Mouse (Mus musculus): ENCODE measurements at regions not wholly inside any gene's neighbourhood (a gene's known extent, or its start where the extent isn't known, plus 50 kb on each side); places are given as distances from the start of the nearest gene placed in this dataset.

- DNase-seq, result no peak
Measured at GRCm38 (mm10) chr13:71481205-71481604, 482.3 kb downstream of the Irx1 start.

DNA sequence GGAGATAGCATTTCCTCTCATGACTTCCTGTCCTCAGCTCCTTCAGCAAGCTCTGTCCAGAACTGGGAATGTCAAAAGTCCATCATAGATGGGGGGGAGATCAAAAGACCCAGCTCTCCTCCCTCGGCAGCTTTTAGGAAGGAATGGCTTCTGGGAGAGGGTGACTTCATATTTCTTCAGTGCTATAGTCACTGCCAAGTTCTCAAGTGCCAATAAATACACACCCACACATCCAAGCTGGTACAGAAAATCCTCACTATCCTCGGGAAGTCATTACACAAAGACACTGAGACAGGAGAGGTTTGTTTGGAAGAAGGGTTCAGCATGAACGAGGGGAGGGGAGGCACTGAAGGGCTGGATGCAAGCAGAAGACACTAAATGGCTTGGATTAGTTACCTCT is 502.0 kb downstream of the Irx1 start:
- no peak for DNase-seq

DNA sequence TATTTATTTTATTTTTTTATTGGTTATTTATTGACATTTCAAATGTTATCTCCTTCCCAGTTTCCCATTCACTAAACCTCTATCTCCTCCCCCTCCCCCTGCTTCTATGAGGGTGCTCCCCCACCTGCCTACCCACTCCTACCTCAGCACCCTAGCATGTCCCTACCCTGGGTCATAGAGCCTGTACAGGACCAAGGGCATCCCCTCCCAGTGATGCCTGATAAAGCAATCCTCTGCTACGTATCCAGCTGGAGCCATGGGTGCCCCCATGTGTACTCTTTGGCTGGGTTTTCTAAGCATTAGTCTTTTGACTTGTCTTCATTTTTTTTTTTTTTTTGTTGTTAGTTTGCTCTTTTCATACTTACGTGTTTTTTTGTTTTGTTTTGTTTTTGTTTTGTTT is 502.9 kb downstream of the Irx1 start:
- no peak for DNase-seq

DNA sequence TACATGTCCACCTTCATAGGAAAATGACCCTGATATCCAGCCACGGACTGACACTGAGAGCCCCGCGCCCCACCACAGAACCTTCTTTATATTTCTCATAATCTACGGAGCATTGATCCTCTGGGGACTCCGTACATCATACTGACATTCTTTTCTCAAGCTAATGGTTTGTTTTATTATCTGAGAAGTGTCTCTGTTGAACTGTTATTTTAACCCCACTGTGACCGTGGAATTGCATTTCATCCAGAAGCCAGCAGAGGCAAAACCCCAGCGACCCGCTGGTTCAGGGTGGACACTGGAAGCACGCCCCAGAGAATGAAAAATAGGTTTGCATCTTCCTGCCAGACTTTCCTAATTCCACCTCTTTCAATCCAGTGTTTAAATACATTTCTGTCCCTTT is 503.4 kb downstream of the Irx1 start:
- DNase-seq, result no peak

GRCm38 (mm10) chr13:71459022-71459536 is 504.4 kb downstream of the Irx1 start:
- no peak for DNase-seq

GRCm38 (mm10) chr13:71458061-71458935 is 505.2 kb downstream of the Irx1 start:
- DNase-seq, result no peak

DNA sequence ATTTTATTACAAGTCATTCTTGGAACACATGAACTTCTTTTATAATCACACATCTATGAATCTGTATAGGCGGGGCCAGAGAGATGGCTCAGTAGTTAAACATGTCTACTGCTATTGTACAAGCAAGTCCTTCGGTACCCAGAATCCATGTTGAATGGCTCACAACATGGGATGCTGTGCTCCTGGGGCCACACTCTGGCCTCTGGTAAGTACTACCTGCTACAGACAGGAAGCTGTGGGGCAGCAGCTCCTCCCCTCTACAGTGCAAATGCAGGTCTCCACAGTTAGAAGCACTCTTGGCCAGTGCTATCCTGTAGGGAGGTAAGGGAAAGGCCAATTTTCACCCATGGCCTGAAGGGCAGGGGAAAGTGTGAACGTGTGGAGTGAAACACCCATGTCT is 506.0 kb downstream of the Irx1 start:
- DNase-seq, result no peak

- DNase-seq, result no peak
Measured at GRCm38 (mm10) chr13:71452258-71452657, 511.3 kb downstream of the Irx1 start.

GRCm38 (mm10) chr13:71437601-71438099 is 525.9 kb downstream of the Irx1 start:
- no peak for DNase-seq

- DNase-seq, result no peak
Measured at GRCm38 (mm10) chr13:71403654-71404560, 559.6 kb downstream of the Irx1 start.

- no peak for DNase-seq
Measured at GRCm38 (mm10) chr13:71393716-71394309, 552.2 kb upstream of the Adamts16 start.

DNA sequence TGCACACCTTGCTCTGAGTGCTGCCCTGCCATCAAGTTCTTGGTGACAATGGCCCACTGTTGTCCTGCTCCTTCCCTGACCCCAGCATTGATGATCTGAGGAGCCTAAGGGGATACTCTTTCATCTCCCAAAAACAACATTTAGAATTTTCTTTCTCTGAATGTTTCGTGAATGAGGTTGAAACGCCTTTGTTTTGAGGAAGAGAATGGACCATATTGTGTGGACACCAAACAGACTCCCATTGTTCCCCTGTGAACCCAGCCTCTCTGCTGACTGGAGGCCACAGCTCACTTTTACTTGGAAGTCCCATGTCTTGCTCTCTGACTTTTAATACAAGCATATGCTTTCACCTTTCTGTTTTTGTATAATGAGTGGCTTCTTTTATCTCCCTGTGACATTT is 537.0 kb upstream of the Adamts16 start:
- DNase-seq, result no peak

DNA sequence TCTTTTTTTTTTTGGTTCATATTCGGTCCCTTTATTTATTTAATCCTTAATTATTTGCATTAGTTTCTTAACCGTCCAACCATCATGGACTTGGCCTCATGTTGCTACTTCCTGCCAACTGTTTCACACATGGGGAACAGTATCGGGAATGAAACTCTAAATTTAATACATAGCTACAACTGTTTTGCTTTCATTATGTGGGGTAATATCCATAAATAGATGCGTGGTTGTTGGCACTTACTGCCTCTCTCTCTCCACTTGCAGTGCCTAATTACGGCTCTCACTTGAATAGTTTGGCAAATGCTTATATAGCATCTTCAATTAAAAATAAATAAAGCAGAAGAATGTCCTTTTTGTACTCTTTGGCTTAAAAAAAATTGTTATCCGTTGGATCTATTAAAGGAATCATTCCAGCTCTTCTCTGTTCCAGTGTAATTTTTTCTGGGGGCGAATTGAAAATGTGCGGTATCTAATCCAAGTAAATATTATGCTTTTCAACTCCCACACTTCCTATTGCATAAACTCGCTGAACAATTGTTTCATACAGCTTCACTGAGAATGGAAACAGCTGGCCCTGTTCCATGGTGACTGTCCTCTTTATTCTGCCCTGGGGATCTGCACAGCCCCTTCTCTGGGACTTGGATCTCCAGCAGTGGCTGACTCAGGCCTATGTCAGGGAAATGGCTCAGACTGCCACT is 534.4 kb upstream of the Adamts16 start:
- DNase-seq, result no peak

DNA sequence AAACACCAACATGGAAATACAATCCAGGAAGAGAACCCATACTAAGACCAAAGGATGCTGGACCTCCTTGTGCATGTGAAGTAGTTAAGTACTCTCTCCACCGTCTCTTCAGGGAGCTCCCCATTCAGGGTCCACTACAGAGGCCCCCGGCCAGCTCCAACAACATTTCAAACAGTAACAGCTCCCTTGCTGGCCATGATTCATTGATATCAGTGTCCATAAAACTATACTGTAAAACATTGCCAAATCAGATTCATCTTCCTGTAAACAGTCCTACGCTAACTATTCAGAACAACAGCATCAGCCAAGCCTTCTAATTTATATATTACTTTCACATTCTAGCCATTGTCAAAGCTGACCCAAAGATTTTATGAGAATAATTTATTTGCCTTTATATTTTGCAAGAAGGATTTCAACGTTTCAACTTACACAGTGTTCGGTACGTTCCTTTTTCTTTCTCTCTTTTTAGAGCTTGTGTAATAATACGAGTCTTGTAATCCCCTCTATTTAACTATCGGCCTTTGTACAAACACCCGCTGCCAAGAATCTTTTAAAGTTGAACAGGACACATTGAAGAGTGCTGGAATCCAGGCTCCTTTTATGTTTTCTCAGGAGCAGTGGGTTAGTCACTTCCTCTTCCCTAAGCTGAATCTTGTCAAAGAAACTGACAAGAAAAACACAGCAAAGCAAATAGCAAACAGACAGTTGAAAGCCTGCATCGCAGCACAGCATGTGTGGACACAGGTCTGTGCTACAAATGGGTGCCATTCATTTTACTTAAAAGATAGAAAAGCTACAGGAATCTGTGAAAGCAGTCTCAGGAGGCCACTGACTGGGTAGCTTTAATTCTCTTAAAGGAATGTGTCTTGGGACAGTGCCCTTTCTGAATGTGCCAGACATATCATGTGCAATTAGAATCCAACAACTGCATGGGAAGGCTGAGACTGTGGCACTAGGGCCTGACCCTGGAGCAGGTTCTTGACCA is 531.4 kb upstream of the Adamts16 start:
- no peak for DNase-seq

GRCm38 (mm10) chr13:71369832-71370231 is 528.2 kb upstream of the Adamts16 start:
- no peak for DNase-seq

DNA sequence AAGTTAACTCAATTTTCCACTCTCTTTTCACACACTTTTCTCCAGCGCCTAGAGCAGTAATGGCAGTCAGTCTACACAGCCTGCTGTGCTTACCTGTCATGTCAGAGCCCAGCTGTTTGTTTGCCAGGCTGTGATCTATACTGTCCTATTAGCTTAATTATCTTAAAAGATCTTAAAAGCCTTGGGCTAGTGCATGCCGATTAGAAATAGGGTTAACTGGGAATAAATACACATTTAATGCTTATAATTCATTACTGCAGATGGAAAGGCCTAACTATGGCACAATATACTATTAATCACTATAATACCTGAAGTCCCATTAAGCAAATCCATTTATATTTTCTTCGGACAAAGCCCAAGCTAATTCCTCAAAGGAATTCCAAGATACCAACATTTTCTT is 523.6 kb upstream of the Adamts16 start:
- no peak for DNase-seq

- DNase-seq, result no peak
Measured at GRCm38 (mm10) chr13:71362311-71362710, 520.7 kb upstream of the Adamts16 start.

GRCm38 (mm10) chr13:71359112-71359511 is 517.5 kb upstream of the Adamts16 start:
- no peak for DNase-seq

DNA sequence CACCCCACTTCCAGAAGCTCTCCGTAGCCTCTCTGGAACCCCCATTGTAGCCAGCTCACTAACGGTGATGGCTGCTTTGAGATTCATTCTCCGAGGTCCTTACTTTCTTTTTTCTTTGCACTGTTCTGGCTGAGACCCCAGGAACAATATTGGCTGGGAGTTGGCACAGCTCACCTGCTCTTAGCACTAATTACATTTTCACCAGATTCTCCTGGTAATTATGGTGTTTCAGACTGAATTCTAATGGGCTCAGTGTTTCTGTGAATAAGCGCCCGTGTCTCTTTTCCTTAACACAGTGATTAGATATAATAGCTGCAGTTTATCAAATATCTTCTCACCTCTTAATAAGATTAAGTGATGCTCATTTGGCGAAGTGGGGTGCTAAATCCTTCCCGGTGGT is 509.2 kb upstream of the Adamts16 start:
- DNase-seq, result no peak

DNA sequence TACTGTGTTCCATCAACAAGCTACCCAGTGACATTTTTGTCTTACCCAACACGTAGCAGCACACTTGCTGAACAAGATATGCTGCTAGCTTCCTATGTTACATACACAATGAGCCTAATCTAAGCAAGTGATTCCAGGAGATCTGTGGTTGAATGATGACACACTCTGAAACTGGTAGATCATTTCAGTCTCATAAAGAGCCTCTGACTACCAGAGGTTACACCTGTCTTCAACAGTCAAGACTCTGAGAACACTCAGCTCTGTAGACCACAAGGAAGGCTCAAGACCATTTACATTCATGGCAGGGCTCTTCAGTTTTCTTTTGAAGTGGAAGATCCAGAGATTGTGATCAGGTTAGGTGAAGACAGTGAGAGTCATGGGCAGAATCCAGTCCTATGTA is 501.3 kb upstream of the Adamts16 start:
- DNase-seq, result no peak

GRCm38 (mm10) chr13:71338700-71339099 is 497.1 kb upstream of the Adamts16 start:
- DNase-seq, result no peak

Measured in B cell, adult 2 months (primary cell).